Mouse (Mus musculus): ENCODE data around the gene Aurkb.

GRCm38 (mm10) chr11:69094697-69095429 is 49.4 kb downstream of the Aurkb start, which contains the start of gene Per1:
- TF ChIP-seq TAL1 (IDR thresholded peaks at IDR 0.05; ENCODE audit: low read length) (no peak), GATA1 (IDR thresholded peaks at IDR 0.05; ENCODE audit: low read length) (no peak)

Measured in erythroblast, embryonic 14.5 days (primary cell).